Mouse (Mus musculus) adrenal gland, postnatal 10 days (tissue): ENCODE results near the gene Lce1g. TPM values are rescaled to one million over a fixed set of nuclear protein-coding genes. Genes with fewer than 3 reads are reported as not detected.

ENCODE experiments used
- DNase-seq: peaks from one replicate; pipeline ENCODE4 v3.0.0; 2021; ENCODE audit warnings: mixed read lengths
- long read RNA-seq, 2 experiments: library from polyadenylated mRNA; stranded (forward); transcript quantifications; one replicate each; pipeline ENCODE4 v2.0.0; 2021
- total RNA-seq, 2 experiments: library from RNA; stranded (reverse); gene quantifications; 2 replicates each; pipeline ENCODE4 v1.2.3; 2021

The Lce1g gene
- not detected for total RNA-seq
- long read RNA-seq, experiment 1: 0 reads
- long read RNA-seq, experiment 2: 0 reads

GRCm38 (mm10) chr3:92752238-92752637, at the start of gene Lce1g:
TSS of gene Lce1g (minus strand) at chr3:92752338.
- DNase-seq: no peak

- DNase-seq: no peak
Observed at GRCm38 (mm10) chr3:92790414-92790813, 38.3 kb upstream of the Lce1g start, which contains the start of gene Lce1j. TSS of gene Lce1j (minus strand) at chr3:92790514.

- DNase-seq: no peak
Observed at GRCm38 (mm10) chr3:92778799-92779198, 26.7 kb upstream of the Lce1g start, which contains the start of gene Lce1i. TSS of gene Lce1i (minus strand) at chr3:92778899.

- no peak for DNase-seq
Observed at GRCm38 (mm10) chr3:92771573-92771972, 19.4 kb upstream of the Lce1g start.

- no peak for DNase-seq
Observed at GRCm38 (mm10) chr3:92764965-92765364, 12.8 kb upstream of the Lce1g start, which contains the start of gene Lce1h. TSS of gene Lce1h (minus strand) at chr3:92765065.

GRCm38 (mm10) chr3:92753197-92753596, 1.1 kb upstream of the Lce1g start:
- DNase-seq: no peak

- no peak for DNase-seq
Observed at GRCm38 (mm10) chr3:92738996-92739395, 13.1 kb downstream of the Lce1g start, which contains the start of gene Gm38119. TSS of gene Gm38119 (minus strand) at chr3:92739096.

- no peak for DNase-seq
Observed at GRCm38 (mm10) chr3:92722631-92723030, 29.5 kb downstream of the Lce1g start.

GRCm38 (mm10) chr3:92720250-92720649, 31.9 kb downstream of the Lce1g start, which contains the start of gene Lce1f:
TSS of gene Lce1f (minus strand) at chr3:92720350.
- no peak for DNase-seq

- no peak for DNase-seq
Observed at GRCm38 (mm10) chr3:92715122-92715521, 37.0 kb downstream of the Lce1g start.

GRCm38 (mm10) chr3:92708974-92709373, 43.2 kb downstream of the Lce1g start, which contains the start of gene Lce1e:
TSS of gene Lce1e (minus strand) at chr3:92709074.
- DNase-seq: no peak

Other genes with a start within 250 kb of the Lce1g start
- not detected for gene 2310046K23Rik, start 217.8 kb downstream of the Lce1g start, total RNA-seq
- gene Ivl, start 178.6 kb downstream of the Lce1g start, total RNA-seq: not detected
- gene Smcp, start 163.3 kb downstream of the Lce1g start, total RNA-seq: not detected
- not detected for gene 2210017I01Rik, start 144.8 kb downstream of the Lce1g start, total RNA-seq
- gene Lce6a, start 130.7 kb downstream of the Lce1g start, total RNA-seq: not detected
- gene Lce1a1, start 104.0 kb downstream of the Lce1g start, total RNA-seq: not detected
- not detected for gene Lce1b, start 95.4 kb downstream of the Lce1g start, total RNA-seq
- gene Lce1a2, start 82.0 kb downstream of the Lce1g start, total RNA-seq: not detected
- not detected for gene Lce1c, start 73.1 kb downstream of the Lce1g start, total RNA-seq
- gene Lce1d, start 65.1 kb downstream of the Lce1g start, total RNA-seq: not detected
- not detected for gene Lce1e, start 43.3 kb downstream of the Lce1g start, total RNA-seq
- gene Lce1f, start 32.0 kb downstream of the Lce1g start, total RNA-seq: not detected
- gene Gm38119, start 13.2 kb downstream of the Lce1g start, total RNA-seq: not detected
- not detected for gene Lce1h, start 12.7 kb upstream of the Lce1g start, total RNA-seq
- gene Lce1i, start 26.6 kb upstream of the Lce1g start, total RNA-seq: not detected
- not detected for gene Lce1j, start 38.2 kb upstream of the Lce1g start, total RNA-seq
- not detected for gene Lce1k, start 55.6 kb upstream of the Lce1g start, total RNA-seq
- not detected for gene Kprp, start 74.9 kb upstream of the Lce1g start, total RNA-seq
- gene Lce1l, start 98.9 kb upstream of the Lce1g start, total RNA-seq: not detected
- gene 2310050C09Rik, start 117.9 kb upstream of the Lce1g start, total RNA-seq: not detected
- not detected for gene Lce3a, start 173.9 kb upstream of the Lce1g start, total RNA-seq
- not detected for gene Lce3b, start 180.6 kb upstream of the Lce1g start, total RNA-seq
- not detected for gene Lce3c, start 192.1 kb upstream of the Lce1g start, total RNA-seq
- gene Lce3d, start 205.1 kb upstream of the Lce1g start, total RNA-seq: not detected
- not detected for gene Lce3e, start 214.7 kb upstream of the Lce1g start, total RNA-seq
- gene Lce3f, start 239.9 kb upstream of the Lce1g start, total RNA-seq: not detected